Mouse (Mus musculus) heart, embryonic 16.5 days (tissue): ENCODE results near the gene Zfp819. TPM values are rescaled to one million over a fixed set of nuclear protein-coding genes. Genes with fewer than 3 reads are reported as not detected.

Experiments
- ATAC-seq: fragments of 200-750 bp; cut with Nextera tagmentation; replicated peaks from 2 replicates; pipeline ENCODE4 v1.8.0; 2017; ENCODE audit warnings: moderate number of reproducible peaks; ENCODE audit not compliant: insufficient read depth, low FRiP score; ENCODE audit errors: extremely low read depth
- H3K27ac ChIP-seq: fragments of 300-500 bp; sonication (generic); 2 replicates; pipeline ENCODE4 v1.5.1; 2014; ENCODE audit warnings: mild to moderate bottlenecking, low read length, control low read depth, moderate library complexity
- H3K27me3 ChIP-seq: fragments of 300-500 bp; sonication (generic); 2 replicates; pipeline ENCODE4 v1.6.1; 2014; ENCODE audit warnings: low read length, mixed read lengths; ENCODE audit not compliant: control insufficient read depth, insufficient read depth
- H3K36me3 ChIP-seq: fragments of 300-500 bp; sonication (generic); 2 replicates; pipeline ENCODE4 v1.6.1; 2014; ENCODE audit not compliant: control insufficient read depth, insufficient read depth
- H3K4me1 ChIP-seq: fragments of 300-500 bp; sonication (generic); 2 replicates; pipeline ENCODE4 v1.6.1; 2014; ENCODE audit warnings: low read length, mixed read lengths; ENCODE audit not compliant: control insufficient read depth, insufficient read depth
- H3K4me2 ChIP-seq: fragments of 300-500 bp; sonication (generic); 2 replicates; pipeline ENCODE4 v1.6.1; 2014; ENCODE audit warnings: low read depth, mild to moderate bottlenecking, control low read depth, low read length
- H3K4me3 ChIP-seq: fragments of 300-500 bp; sonication (generic); 2 replicates; pipeline ENCODE4 v1.5.1; 2014; ENCODE audit warnings: mild to moderate bottlenecking, control low read depth, low read length
- H3K9ac ChIP-seq: fragments of 300-500 bp; sonication (generic); 2 replicates; pipeline ENCODE4 v1.6.1; 2014; ENCODE audit warnings: low read length, control low read depth
- H3K9me3 ChIP-seq: fragments of 300-500 bp; sonication (generic); replicated peaks from 2 replicates; pipeline ENCODE4 v1.6.1; 2016; ENCODE audit warnings: low read length; ENCODE audit not compliant: control insufficient read depth
- WGBS: fragments of 180-500 bp; shearing (Covaris S2); extraction: QIAGEN DNeasy Blood & Tissue Kit; methylation state at CpG from one replicate; pipeline ENCODE4 v1.1.7; 2014; 5-methylcytosine and 5-hydroxymethylcytosine counted together
- polyA plus RNA-seq: library from polyadenylated mRNA; unstranded; fragments of >200 nt; fragmentation: Nextera tagmentation; extraction: Ambion mirVana; gene quantifications from 2 replicates; pipeline ENCODE4 v1.2.1, GENCODE M21; 2015

The Zfp819 gene
- polyA plus RNA-seq, result not detected in 2 replicates

DNA sequence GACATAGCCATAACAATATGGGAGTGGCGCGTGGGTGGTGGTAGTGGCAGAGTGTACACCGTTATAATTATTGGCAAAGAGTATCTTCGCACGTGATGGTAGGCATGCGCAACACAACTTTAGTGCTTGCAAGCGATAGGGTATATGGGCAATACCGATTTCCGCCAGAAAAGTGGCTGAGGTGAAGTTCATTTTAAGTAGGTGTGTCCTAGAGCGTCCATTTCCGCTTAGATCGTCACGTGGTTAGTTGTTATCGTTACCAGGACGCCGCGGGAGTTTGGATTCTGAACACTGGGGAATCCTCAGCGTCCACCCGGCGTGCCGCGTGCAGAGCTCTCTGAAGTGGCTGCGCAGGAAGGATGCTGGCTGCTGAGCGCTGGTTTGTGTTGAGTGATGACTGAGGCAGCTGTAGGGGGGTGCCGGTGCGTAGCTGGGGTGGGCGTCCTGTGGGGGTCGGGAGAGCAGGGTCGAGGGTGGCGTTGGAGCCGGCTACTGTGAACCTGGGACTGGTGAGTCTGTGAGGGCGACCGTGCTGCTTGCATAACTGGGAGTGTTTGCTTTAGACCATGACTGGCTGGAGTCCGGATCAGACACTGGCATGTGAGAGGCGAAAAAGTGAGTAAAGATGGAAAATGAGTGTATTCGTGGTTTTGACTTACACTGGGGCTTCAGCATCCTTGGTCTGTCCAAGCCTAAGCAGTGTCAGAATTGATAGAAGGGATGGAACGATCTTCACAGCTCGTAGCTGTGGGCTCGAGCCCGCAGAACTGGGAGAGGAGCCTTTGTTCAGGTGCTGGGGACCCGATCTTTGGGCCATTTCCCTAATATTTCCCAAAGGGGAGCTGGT, at the start of gene Zfp819:
TSS of gene Zfp819 (plus strand) at position 274 of the 847 bp plus-strand sequence.
- no peaks in the 10 kb centered on the region for H3K9me3 ChIP-seq
- peak within 1 kb of the TSS; percentile 60 for H3K4me2 ChIP-seq
- H3K4me3 ChIP-seq, result peak within 1 kb of the TSS; percentile 35
- H3K4me1 ChIP-seq, result peaks cover 6% of the 10 kb centered on the region; the same call in 1 of the 2 replicates
- no peak within 1 kb of the TSS for H3K27ac ChIP-seq
- peak; percentile 85 for ATAC-seq
- WGBS, result 15% methylated on average over 41 of the region's 41 CpGs
- H3K27me3 ChIP-seq, result 0 out of 2 replicates have a peak, but pooled peaks cover 4% of the 10 kb centered on the region
- H3K36me3 ChIP-seq, result no peaks in the 10 kb centered on the region
- H3K9ac ChIP-seq, result no peak within 1 kb of the TSS

DNA sequence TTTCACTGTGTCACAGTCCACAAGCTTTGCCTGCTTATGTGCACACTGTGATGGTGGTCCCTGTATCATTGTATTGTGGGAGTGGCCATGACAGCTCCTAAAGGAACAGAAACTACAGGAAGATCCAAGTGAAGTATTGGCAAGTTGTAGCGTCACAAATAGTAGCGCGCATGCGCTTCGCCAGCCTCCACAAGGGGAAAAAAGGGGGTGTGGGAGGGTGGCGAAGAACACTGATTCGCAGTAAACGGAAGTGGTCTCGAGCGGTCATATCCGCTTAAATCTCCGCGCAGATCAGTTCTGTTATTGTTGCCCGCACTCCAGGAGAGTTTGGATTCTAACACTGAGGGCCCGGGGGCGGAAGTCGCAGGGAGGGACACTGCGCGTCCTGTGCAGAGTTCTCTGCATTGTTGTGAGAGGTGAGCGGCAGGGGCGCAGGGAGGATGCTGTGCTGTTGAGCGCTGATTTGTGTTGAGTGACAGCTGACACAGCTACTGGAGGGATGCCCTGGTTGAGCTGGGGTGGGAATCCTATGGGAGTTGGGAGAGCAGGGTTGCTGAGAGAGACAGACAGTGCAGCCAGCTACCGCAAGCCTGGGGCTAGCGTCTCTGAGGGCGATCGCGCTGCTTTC, 44.8 kb upstream of the Zfp819 start, which contains the start of gene Zfp658:
TSS of gene Zfp658 (plus strand) at position 251 of the 628 bp plus-strand sequence.
- WGBS, result 0% methylated on average over 27 of the region's 27 CpGs

DNA sequence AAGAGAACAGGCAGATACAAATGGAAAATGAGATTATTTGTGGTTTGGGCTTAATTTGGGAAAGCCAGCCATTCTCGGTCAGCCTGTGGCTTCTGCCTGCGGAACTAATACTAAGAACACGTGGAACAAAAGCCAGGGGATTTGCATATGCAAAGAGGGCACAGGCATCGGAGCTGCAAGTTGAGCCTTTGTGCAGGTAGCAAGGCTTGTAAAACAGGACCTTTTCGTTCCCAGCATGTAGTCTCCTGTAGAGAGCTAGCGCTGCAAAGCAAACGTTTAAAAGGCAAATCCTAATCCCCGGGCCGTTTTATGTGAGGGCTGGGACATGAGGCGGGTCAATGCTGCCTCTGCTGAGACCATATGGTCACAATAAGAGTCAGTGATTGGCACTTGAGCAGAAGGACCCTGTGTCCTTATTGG, 44.3 kb upstream of the Zfp819 start:
- H3K4me1 ChIP-seq, result peaks cover 2% of the 10 kb centered on the region; the same call in 1 of the 2 replicates
- ATAC-seq, result peak; percentile 23; the same call in 1 of the 2 replicates
- peak overlapping the region; percentile 78 for H3K4me2 ChIP-seq
- no peaks in the 10 kb centered on the region for H3K9me3 ChIP-seq
- peak overlapping the region; percentile 78 for H3K9ac ChIP-seq
- peak overlapping the region; percentile 71 for H3K4me3 ChIP-seq
- no peaks in the 10 kb centered on the region for H3K27me3 ChIP-seq
- WGBS, result 0% methylated on average over 10 of the region's 10 CpGs
- peaks cover 10% of the 10 kb centered on the region; the same call in 1 of the 2 replicates for H3K36me3 ChIP-seq
- H3K27ac ChIP-seq, result peak overlapping the region; percentile 69

More for the DNA sequence above, 44.8 kb upstream of the Zfp819 start, which contains the start of gene Zfp658:
- H3K27ac ChIP-seq, result peak within 1 kb of the TSS; percentile 69
- H3K4me3 ChIP-seq, result peak within 1 kb of the TSS; percentile 71
- H3K9ac ChIP-seq, result peak within 1 kb of the TSS; percentile 78
- peak; percentile 87 for ATAC-seq
- no peaks in the 10 kb centered on the region for H3K9me3 ChIP-seq
- no peaks in the 10 kb centered on the region for H3K27me3 ChIP-seq
- H3K4me2 ChIP-seq, result peak within 1 kb of the TSS; percentile 78
- peaks cover 2% of the 10 kb centered on the region; the same call in 1 of the 2 replicates for H3K4me1 ChIP-seq
- peaks cover 7% of the 10 kb centered on the region; the same call in 1 of the 2 replicates for H3K36me3 ChIP-seq

DNA sequence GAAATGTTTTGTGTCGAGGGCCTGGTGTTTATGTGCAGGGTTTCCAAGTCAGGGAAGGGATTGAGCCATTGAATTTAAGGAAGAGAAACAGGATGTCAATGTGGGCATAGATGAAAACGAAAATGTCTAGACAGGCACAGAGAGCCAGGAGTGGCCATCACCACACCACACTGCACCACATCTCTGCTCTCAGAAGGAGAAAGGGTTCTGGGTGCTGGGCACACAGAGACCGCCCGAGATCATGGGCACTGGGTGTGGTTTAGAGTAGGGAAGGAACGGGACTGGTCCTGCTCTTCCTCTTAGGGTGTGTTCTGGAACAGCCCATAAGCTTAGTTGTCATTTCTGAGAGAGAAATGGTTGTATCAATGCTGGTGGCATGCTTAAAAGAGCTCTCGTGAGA, 43.7 kb upstream of the Zfp819 start:
- no peaks in the 10 kb centered on the region for H3K27me3 ChIP-seq
- ATAC-seq, result no peak
- no peak overlapping the region for H3K27ac ChIP-seq
- H3K9me3 ChIP-seq, result no peaks in the 10 kb centered on the region
- H3K36me3 ChIP-seq, result peaks cover 13% of the 10 kb centered on the region; the same call in 1 of the 2 replicates
- peak overlapping the region; percentile 71; the same call in 1 of the 2 replicates for H3K4me3 ChIP-seq
- peaks cover 2% of the 10 kb centered on the region; the same call in 1 of the 2 replicates for H3K4me1 ChIP-seq
- WGBS, result 53% methylated on average over 6 of the region's 6 CpGs
- 0 out of 2 replicates have a peak overlapping the region, but pooled peaks have one; percentile 30 for H3K9ac ChIP-seq
- H3K4me2 ChIP-seq, result peak overlapping the region; percentile 78

- no peaks in the 10 kb centered on the region for H3K27me3 ChIP-seq
- 83% methylated on average over 2 of the region's 2 CpGs for WGBS
- H3K9ac ChIP-seq, result no peak overlapping the region
- no peaks in the 10 kb centered on the region for H3K4me1 ChIP-seq
- H3K4me2 ChIP-seq, result no peak overlapping the region
- no peak overlapping the region for H3K27ac ChIP-seq
- H3K36me3 ChIP-seq, result peaks cover 42% of the 10 kb centered on the region
- H3K4me3 ChIP-seq, result no peak overlapping the region
- ATAC-seq, result no peak
- H3K9me3 ChIP-seq, result no peaks in the 10 kb centered on the region
Measured at GRCm38 (mm10) chr7:43571216-43571615, 35.8 kb upstream of the Zfp819 start.

- no peaks in the 10 kb centered on the region for H3K9me3 ChIP-seq
- H3K4me1 ChIP-seq, result peaks cover 7% of the 10 kb centered on the region
- under 1% methylated on average over 37 of the region's 37 CpGs for WGBS
- peak within 1 kb of the TSS; percentile 87 for H3K27ac ChIP-seq
- peak within 1 kb of the TSS; percentile 89 for H3K4me2 ChIP-seq
- peak within 1 kb of the TSS; percentile 68 for H3K9ac ChIP-seq
- peak within 1 kb of the TSS; percentile 61 for H3K4me3 ChIP-seq
- peaks cover 11% of the 10 kb centered on the region for H3K36me3 ChIP-seq
- ATAC-seq, result peak; percentile 98
- no peaks in the 10 kb centered on the region for H3K27me3 ChIP-seq
Measured at GRCm38 (mm10) chr7:43579440-43580171, 27.4 kb upstream of the Zfp819 start, which contains the start of gene Zfp719. Zfp719 (plus strand) TSS chr7:43579610.

GRCm38 (mm10) chr7:43580526-43580925, 26.4 kb upstream of the Zfp819 start:
- peak overlapping the region; percentile 61 for H3K4me3 ChIP-seq
- H3K27ac ChIP-seq, result peak overlapping the region; percentile 87; the same call in 1 of the 2 replicates
- peak overlapping the region; percentile 89 for H3K4me2 ChIP-seq
- H3K4me1 ChIP-seq, result peaks cover 7% of the 10 kb centered on the region
- peak overlapping the region; percentile 68 for H3K9ac ChIP-seq
- no peaks in the 10 kb centered on the region for H3K9me3 ChIP-seq
- peaks cover 16% of the 10 kb centered on the region for H3K36me3 ChIP-seq
- H3K27me3 ChIP-seq, result no peaks in the 10 kb centered on the region
- ATAC-seq, result no peak
- 64% methylated on average over 5 of the region's 5 CpGs for WGBS

GRCm38 (mm10) chr7:43584790-43585189, 22.2 kb upstream of the Zfp819 start:
- H3K9me3 ChIP-seq, result no peaks in the 10 kb centered on the region
- no peak overlapping the region for H3K4me3 ChIP-seq
- H3K4me2 ChIP-seq, result no peak overlapping the region
- H3K36me3 ChIP-seq, result peaks cover 52% of the 10 kb centered on the region
- H3K27ac ChIP-seq, result no peak overlapping the region
- H3K4me1 ChIP-seq, result peaks cover 7% of the 10 kb centered on the region
- no peak overlapping the region for H3K9ac ChIP-seq
- ATAC-seq, result no peak
- H3K27me3 ChIP-seq, result no peaks in the 10 kb centered on the region
- 89% methylated on average over 5 of the region's 5 CpGs for WGBS
